Mouse (Mus musculus) C2C12 (cell line): ENCODE measurements around the gene Dera.

ENCODE experiments used
- CEBPB ChIP-seq: IDR thresholded peaks from one replicate; pipeline ENCODE4 v1.6.1; 2011; ENCODE audit warnings: low read depth, mild to moderate bottlenecking, control low read depth, moderate library complexity
- CTCF ChIP-seq: IDR thresholded peaks from one replicate; pipeline ENCODE4 v1.5.1; 2011; ENCODE audit not compliant: control insufficient read depth, insufficient read depth, insufficient read length
- MAX ChIP-seq: IDR thresholded peaks from one replicate; pipeline ENCODE4 v1.6.1; 2011; ENCODE audit warnings: mild to moderate bottlenecking, control low read depth
- MYOD1 ChIP-seq: IDR thresholded peaks from one replicate; pipeline ENCODE4 v1.6.1; 2011; ENCODE audit warnings: low read depth; ENCODE audit not compliant: control insufficient read depth, insufficient read length
- MYOG ChIP-seq: IDR thresholded peaks from one replicate; pipeline ENCODE4 v1.6.1; 2011; ENCODE audit not compliant: control insufficient read depth, insufficient read length; ENCODE audit errors: extremely low read depth
- USF1 ChIP-seq: IDR thresholded peaks from one replicate; pipeline ENCODE4 v1.6.1; 2011; ENCODE audit warnings: low read depth, mild to moderate bottlenecking, control low read depth, moderate library complexity

DNA sequence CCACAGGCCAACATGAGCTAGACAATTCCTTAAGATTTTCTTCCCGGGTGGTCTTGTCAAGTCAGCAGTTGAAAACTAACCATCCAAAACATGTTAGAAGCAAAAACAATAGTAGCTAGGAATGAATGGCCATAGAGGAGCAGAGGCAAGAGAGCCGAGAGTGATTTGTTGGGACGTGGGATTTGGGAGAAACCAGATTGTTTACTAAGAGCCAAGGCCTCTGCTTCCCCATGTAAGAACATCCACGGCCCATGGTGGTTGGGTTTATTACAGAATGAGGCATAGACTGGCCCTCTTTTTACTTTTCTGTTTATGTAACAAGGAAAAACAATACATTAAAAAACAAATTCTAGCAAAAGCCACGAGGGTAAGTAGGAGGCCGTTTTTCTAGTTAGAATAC lies 54.4 kb downstream of the Dera start:
- TF ChIP-seq CEBPB (no peak), CTCF (no peak), MAX (no peak), MYOD1 (no peak), USF1 (no peak), MYOG (no peak)
